Mouse (Mus musculus) layer of hippocampus, adult 9-11 months (tissue): ENCODE measurements around the gene Snx9.

Experiments
- DNase-seq: peaks from one replicate; pipeline ENCODE4 v3.0.0; 2022

Gene Snx9

GRCm38 (mm10) chr17:5841128-5841942 is at the start of gene Snx9:
Gene Snx9 (plus strand): TSS chr17:5841329.
- DNase-seq, result peak; percentile 46

GRCm38 (mm10) chr17:5792164-5792791 is 48.9 kb upstream of the Snx9 start:
- no peak for DNase-seq

- DNase-seq, result no peak
Measured at GRCm38 (mm10) chr17:5793593-5793992, 47.5 kb upstream of the Snx9 start.

GRCm38 (mm10) chr17:5794276-5794675 is 46.9 kb upstream of the Snx9 start:
- DNase-seq, result no peak

- DNase-seq, result no peak
Measured at GRCm38 (mm10) chr17:5795369-5795768, 45.8 kb upstream of the Snx9 start.

GRCm38 (mm10) chr17:5795878-5796277 is 45.3 kb upstream of the Snx9 start:
- peak; percentile 81 for DNase-seq

- no peak for DNase-seq
Measured at GRCm38 (mm10) chr17:5797124-5797760, 43.9 kb upstream of the Snx9 start.

GRCm38 (mm10) chr17:5798221-5798801 is 42.8 kb upstream of the Snx9 start:
- DNase-seq, result no peak

GRCm38 (mm10) chr17:5798900-5799299 is 42.2 kb upstream of the Snx9 start:
- DNase-seq, result no peak

- no peak for DNase-seq
Measured at GRCm38 (mm10) chr17:5799396-5800021, 41.6 kb upstream of the Snx9 start.

GRCm38 (mm10) chr17:5800254-5800653 is 40.9 kb upstream of the Snx9 start:
- no peak for DNase-seq

- DNase-seq, result no peak
Measured at GRCm38 (mm10) chr17:5800824-5801560, 40.1 kb upstream of the Snx9 start.

GRCm38 (mm10) chr17:5801761-5802655 is 39.1 kb upstream of the Snx9 start:
- no peak for DNase-seq

- no peak for DNase-seq
Measured at GRCm38 (mm10) chr17:5802656-5802955, 38.5 kb upstream of the Snx9 start.

GRCm38 (mm10) chr17:5803229-5804012 is 37.7 kb upstream of the Snx9 start:
- no peak for DNase-seq

GRCm38 (mm10) chr17:5804370-5805150 is 36.6 kb upstream of the Snx9 start:
- DNase-seq, result no peak

- DNase-seq, result no peak
Measured at GRCm38 (mm10) chr17:5805151-5805834, 35.8 kb upstream of the Snx9 start.

- DNase-seq, result no peak
Measured at GRCm38 (mm10) chr17:5805935-5806334, 35.2 kb upstream of the Snx9 start.

GRCm38 (mm10) chr17:5806823-5807222 is 34.3 kb upstream of the Snx9 start:
- no peak for DNase-seq
